Mouse (Mus musculus) midbrain, embryonic 16.5 days (tissue): ENCODE measurements around the gene Gm6525. TPM values are rescaled to one million over a fixed set of nuclear protein-coding genes. Genes with fewer than 3 reads are reported as not detected.

Experiments
- ATAC-seq: fragments of 200-750 bp; cut with Nextera tagmentation; 2 replicates; pipeline ENCODE4 v1.8.0; 2017; ENCODE audit warnings: moderate TSS enrichment
- H3K27ac ChIP-seq: fragments of 300-500 bp; sonication (generic); 2 replicates; pipeline ENCODE4 v1.5.1; 2014; ENCODE audit warnings: mild to moderate bottlenecking, low read length, mixed read lengths
- H3K27me3 ChIP-seq: fragments of 300-500 bp; sonication (generic); 2 replicates; pipeline ENCODE4 v1.6.1; 2014; ENCODE audit warnings: low read depth, low read length, mixed read lengths; ENCODE audit not compliant: control insufficient read depth, insufficient read depth
- H3K36me3 ChIP-seq: fragments of 300-500 bp; sonication (generic); 2 replicates; pipeline ENCODE4 v1.6.1; 2014; ENCODE audit warnings: mild to moderate bottlenecking, low read length, moderate library complexity, mixed read lengths; ENCODE audit not compliant: control insufficient read depth, insufficient read depth
- H3K4me1 ChIP-seq: fragments of 300-500 bp; sonication (generic); 2 replicates; pipeline ENCODE4 v1.6.1; 2014; ENCODE audit warnings: mild to moderate bottlenecking, low read length, mixed read lengths; ENCODE audit not compliant: control insufficient read depth, insufficient read depth
- H3K4me2 ChIP-seq: fragments of 300-500 bp; sonication (generic); 2 replicates; pipeline ENCODE4 v1.6.1; 2014; ENCODE audit warnings: mild to moderate bottlenecking, low read length, mixed read lengths
- H3K4me3 ChIP-seq: fragments of 300-500 bp; sonication (generic); 2 replicates; pipeline ENCODE4 v1.5.1; 2014; ENCODE audit warnings: low read depth, mild to moderate bottlenecking, low read length, moderate library complexity, mixed read lengths
- H3K9ac ChIP-seq: fragments of 300-500 bp; sonication (generic); 2 replicates; pipeline ENCODE4 v1.6.1; 2014; ENCODE audit warnings: low read depth, low read length, mixed read lengths
- H3K9me3 ChIP-seq: fragments of 300-500 bp; sonication (generic); replicated peaks from 2 replicates; pipeline ENCODE4 v1.6.1; 2014; ENCODE audit warnings: mild to moderate bottlenecking, low read length, mixed read lengths; ENCODE audit not compliant: control insufficient read depth, poor library complexity, severe bottlenecking
- WGBS: fragments of 180-500 bp; shearing (Covaris S2); extraction: QIAGEN DNeasy Blood & Tissue Kit; methylation state at CpG from one replicate; pipeline ENCODE4 v1.1.7; 2014; 5-methylcytosine and 5-hydroxymethylcytosine counted together
- polyA plus RNA-seq: library from polyadenylated mRNA; unstranded; fragments of >200 nt; fragmentation: Nextera tagmentation; extraction: Ambion mirVana; gene quantifications from 2 replicates; pipeline ENCODE4 v1.2.1, GENCODE M21; 2015

The Gm6525 gene
- polyA plus RNA-seq, 1 experiment from 2014 or later = 2.5 TPM

DNA sequence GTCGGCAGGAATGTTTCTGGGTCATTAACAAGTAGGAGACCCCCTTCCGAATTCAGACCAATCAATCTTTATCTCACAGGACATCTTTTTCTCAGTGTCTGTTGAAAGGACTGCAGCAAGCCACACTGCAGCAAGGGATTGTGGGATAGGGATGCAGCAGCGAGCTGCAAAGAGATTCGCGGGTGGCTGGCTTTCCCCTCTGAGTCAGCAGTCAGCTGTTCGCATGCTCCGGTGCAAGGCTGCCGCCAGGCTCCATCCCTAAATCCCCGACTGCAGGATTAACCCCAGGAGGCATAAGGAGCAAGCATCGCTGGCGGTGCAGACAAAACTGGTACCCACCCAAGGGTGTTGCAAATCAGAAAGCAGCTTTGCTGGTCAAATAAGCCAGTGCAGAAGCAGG, 46.8 kb downstream of the Gm6525 start:
- peak overlapping the region; percentile 97 for H3K27ac ChIP-seq
- H3K9ac ChIP-seq = peak overlapping the region; percentile 86
- peaks cover 43% of the 10 kb centered on the region for H3K4me1 ChIP-seq
- under 1% methylated on average over 11 of the region's 11 CpGs for WGBS
- peak overlapping the region; percentile 84 for H3K4me2 ChIP-seq
- ATAC-seq = peak; percentile 87
- H3K27me3 ChIP-seq = no peaks in the 10 kb centered on the region
- peak overlapping the region; percentile 67 for H3K4me3 ChIP-seq
- no peaks in the 10 kb centered on the region for H3K36me3 ChIP-seq
- no peaks in the 10 kb centered on the region for H3K9me3 ChIP-seq

Other genes starting within 250 kb of the Gm6525 start
- gene Tmem131l, start 133.9 kb upstream of the Gm6525 start, polyA plus RNA-seq = 53.8 and 64.8 TPM in 2 replicates
- 1.4 and 1.5 TPM in 2 replicates for gene Mnd1, start 18.3 kb upstream of the Gm6525 start, polyA plus RNA-seq
- 174 and 182 TPM in 2 replicates for gene Trim2, start 132.8 kb downstream of the Gm6525 start, polyA plus RNA-seq